Mouse (Mus musculus): ENCODE results near the gene Chsy1.
A peak's percentile ranks its signal among the peaks of the same experiment; 100 is the strongest.

Chsy1 gene

GRCm38 (mm10) chr7:66108961-66109854 lies at the start of gene Chsy1:
Gene Chsy1 (plus strand): TSS chr7:66109515.
- DNase-seq (ENCODE audit: low spot score in 2 of 2), result peak; percentile 61 to 89

DNA sequence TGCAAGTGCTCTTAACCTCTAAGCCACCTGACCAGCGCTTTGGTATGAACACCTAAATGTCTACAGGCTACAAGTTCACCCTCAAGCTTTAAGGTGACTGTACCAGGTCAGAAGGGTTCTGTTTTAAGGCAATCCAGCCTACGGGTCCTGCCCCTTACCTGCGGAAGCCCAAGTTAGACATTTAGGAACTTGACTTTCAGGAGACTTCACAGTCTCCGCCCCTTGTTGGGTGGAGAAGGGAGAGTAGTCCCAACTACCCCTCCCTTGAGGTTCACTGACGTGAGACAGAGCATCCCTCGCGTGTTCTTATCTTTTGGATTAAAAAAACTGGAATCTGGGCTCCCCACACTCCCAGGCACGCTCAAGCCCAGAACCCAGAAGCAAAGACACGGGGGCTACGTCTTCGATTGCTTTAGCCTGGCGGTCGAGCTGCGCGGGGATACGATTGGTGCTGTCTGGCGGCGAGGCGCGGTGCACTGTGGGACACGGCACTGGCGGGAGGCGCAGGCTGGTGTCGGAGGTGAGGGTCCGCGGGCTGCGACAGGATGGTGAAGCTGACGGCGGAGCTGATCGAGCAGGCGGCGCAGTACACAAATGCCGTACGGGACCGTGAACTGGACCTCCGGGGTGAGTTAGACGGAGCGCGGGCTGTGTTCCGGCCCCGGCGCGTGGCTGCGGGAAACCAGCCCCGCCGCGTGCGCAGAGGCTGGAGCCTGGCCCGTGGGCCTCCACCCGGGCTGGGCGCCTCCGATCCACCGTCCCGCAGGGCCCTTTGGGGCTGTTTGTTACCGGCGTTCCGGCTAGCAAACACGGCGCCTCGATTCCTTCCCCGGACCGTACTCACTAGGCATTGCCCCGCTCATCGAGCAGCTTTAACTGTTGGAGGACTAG lies 49.0 kb upstream of the Chsy1 start:
- DNase-seq (ENCODE audit: low spot score in 2 of 2), result peak; percentile 38 to 86

GRCm38 (mm10) chr7:66061057-66061456 lies 48.3 kb upstream of the Chsy1 start:
- DNase-seq (ENCODE audit: low spot score in 2 of 2), result no peak

DNA sequence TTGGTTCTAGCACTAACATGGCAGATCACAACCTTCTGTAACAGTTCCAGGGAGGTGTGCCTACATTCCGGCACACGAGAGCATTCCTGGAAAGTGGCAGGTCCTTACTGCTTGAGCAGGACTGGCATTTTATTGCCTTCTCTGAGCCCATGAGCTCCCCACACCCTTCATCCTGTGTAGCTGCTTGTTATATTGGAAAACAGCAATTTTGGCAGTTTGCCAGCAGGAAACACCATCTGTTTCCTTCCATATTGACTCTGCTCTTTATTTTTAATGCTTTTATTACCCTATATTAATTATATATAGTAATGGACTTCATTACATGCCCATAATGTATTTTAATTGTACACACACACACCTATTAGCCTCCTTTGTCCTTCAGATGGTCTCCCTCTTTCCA lies 32.9 kb upstream of the Chsy1 start:
- DNase-seq (ENCODE audit: low spot score in 2 of 2), result peak in 1 of 2 experiments; percentile 15

- DNase-seq (ENCODE audit: low spot score in 2 of 2), result peak; percentile 92 to 96
Observed at GRCm38 (mm10) chr7:66079364-66080230, 29.7 kb upstream of the Chsy1 start, which contains the start of gene Selenos. Gene Selenos (plus strand): TSS chr7:66079649.

DNA sequence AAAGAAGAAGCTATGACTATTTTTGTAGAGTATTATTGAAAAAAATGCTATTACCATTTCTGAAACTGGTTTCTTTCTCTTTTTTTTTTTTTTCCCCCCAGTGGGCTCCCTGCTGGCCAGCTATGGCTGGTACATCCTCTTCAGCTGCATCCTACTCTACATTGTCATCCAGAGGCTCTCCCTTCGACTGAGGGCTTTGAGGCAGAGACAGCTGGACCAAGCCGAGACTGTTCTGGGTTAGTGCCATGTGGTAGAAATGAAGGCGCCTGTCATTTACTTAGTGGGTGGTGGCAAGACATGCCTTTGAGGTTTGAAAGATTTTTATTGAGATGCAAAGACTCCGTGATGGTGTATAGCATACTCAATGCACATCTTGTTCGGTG lies 29.1 kb upstream of the Chsy1 start:
- DNase-seq (ENCODE audit: low spot score in 2 of 2), result peak in 1 of 2 experiments; percentile 12

DNA sequence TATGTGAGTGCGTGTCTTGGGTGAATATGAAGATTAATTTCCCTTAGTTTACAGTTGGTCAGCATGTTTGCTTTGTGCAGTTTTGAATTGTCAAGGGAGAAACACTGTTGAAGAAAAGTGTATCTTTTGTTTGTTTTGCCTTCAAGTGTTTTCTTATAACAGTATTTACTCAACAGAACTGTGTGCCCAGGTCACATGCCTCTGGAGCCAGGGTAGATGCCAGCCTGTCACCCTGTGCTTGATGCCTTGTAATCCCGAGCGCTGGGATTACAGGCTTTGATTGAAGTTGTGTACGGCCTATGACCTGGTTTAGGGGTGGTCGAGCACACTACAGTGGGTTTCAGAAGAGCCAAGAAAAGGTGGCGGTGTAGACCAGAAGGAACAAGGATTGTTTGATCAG lies 25.6 kb upstream of the Chsy1 start:
- no peak for DNase-seq (ENCODE audit: low spot score in 2 of 2)

- no peak for DNase-seq (ENCODE audit: low spot score in 2 of 2)
Observed at GRCm38 (mm10) chr7:66084546-66084945, 24.8 kb upstream of the Chsy1 start.

- DNase-seq (ENCODE audit: low spot score in 2 of 2), result peak in 1 of 2 experiments; percentile 63
Observed at GRCm38 (mm10) chr7:66087652-66088051, 21.7 kb upstream of the Chsy1 start.

DNA sequence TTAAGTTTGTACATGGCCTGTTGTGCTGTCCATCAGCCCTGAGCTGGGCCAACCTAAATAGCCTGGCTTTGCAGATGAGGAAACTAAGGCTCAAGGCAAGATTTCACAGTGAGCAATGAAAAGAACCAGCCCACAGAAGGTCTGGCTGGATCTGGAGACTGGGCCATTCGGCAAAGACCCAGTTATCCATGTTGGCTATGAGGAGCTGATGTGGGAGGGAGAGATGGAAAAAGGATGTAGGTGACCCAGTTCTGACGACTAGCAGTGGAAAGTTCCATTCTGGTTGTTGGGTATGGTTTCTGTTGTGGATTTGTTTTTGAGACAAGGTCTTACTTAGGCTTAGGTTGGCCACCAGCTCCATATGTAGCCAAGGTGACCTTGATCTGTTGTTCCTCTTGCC lies 21.2 kb upstream of the Chsy1 start:
- no peak for DNase-seq (ENCODE audit: low spot score in 2 of 2)

DNA sequence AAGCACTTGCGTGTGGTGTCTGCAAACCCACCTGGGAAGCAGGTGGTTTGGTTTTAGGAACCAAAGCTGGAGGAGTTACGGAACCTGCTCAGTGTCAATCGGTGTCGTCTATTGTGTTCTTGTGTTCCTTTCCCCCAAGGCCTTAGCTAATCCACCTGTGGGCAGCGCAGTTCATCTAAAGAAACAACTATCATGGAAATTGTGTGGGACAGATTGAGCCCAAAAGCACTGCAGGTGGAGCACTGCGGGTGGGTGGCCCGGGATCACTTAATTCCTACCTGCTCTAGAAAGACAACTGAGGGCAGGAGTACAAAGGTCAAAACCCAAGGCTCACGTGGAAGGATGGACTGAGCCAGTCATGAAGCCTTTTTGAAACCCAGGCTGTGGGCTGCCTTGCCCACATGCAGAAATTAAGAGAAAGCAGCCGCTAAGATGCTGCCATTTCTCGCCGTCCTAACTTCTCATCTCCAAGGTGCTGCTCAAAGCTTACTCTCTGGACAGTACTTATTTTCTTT lies 18.6 kb upstream of the Chsy1 start:
- DNase-seq (ENCODE audit: low spot score in 2 of 2), result no peak

DNA sequence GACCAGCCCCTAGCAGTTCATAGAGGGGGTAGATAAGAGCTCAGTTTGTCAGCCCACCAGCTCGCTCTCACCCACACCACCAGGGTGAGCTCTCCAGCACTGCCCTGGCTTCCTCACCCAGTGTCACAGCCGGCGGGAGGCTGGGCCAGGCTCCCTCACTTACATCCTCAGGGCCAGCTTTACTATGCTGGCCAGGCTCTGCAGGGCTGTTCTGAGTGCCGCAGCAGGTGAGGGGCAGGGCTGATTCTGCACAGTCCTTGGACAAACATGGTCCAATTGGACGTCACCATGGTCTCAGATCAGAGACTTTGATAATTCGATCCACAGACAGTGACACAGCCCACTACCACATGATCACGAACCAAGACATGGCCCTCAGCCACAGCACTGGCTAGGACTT lies 17.8 kb upstream of the Chsy1 start:
- no peak for DNase-seq (ENCODE audit: low spot score in 2 of 2)

- no peak for DNase-seq (ENCODE audit: low spot score in 2 of 2)
Observed at GRCm38 (mm10) chr7:66092656-66093055, 16.7 kb upstream of the Chsy1 start.

DNA sequence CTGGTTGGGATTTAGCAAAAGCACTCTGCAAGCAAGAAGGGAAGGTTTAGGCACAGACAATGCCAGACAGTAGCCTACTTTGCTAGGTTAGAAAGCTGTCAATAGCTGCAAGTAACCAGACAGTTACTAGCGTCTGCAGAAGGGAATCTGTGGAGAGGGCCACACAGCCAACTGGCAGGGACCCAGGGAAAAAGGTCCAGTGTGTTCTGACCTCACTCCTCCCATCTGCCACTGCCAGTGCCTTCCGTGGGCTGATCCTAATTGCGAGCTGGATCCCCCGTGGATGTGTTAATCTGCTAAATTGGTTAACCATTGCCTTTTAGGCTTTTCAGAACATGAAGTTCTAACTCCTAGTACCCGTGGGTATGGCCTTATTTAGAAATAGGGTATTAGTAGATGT lies 15.2 kb upstream of the Chsy1 start:
- no peak for DNase-seq (ENCODE audit: low spot score in 2 of 2)

DNA sequence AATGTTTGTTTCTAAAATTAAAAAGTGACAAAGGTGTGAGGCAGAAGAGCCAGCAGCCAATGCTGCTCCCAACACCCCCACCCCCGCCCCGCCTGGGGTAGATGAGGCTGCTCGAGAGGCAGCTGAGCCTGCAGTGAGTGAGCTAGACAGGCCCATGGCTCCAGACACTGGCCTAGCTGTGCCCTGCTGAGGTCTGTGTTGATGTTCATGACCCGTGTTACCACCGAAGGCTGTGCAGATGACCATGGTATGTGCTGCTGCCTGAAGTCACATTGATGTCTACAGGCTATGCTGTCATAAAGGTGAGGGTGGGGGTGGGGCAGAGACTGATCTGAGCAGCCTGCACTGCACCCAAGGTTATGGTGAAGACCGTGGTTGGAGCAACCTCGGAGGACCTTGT lies 10.5 kb upstream of the Chsy1 start:
- DNase-seq (ENCODE audit: low spot score in 2 of 2), result no peak

- DNase-seq (ENCODE audit: low spot score in 2 of 2), result no peak
Observed at GRCm38 (mm10) chr7:66101866-66102265, 7.4 kb upstream of the Chsy1 start.

GRCm38 (mm10) chr7:66104531-66104930 lies 4.8 kb upstream of the Chsy1 start:
- no peak for DNase-seq (ENCODE audit: low spot score in 2 of 2)

DNA sequence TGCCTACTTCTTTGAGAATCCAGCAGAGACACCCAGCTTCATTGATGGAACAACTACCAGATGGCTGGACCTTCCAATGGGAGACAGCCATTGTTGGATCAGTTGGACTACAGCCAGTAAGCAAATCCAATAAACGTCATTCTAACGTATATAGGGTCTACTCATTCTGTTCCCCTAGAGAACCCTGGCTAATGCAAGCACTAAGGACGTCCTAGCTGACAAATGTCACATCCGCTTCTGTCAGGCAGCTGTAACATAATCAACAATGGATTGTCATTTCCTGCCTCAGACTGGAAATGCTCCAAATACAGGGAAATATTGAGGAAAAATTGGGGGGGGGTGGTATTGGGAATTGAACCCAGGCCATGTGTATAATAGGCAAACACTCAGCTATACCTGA lies 3.5 kb upstream of the Chsy1 start:
- no peak for DNase-seq (ENCODE audit: low spot score in 2 of 2)

DNA sequence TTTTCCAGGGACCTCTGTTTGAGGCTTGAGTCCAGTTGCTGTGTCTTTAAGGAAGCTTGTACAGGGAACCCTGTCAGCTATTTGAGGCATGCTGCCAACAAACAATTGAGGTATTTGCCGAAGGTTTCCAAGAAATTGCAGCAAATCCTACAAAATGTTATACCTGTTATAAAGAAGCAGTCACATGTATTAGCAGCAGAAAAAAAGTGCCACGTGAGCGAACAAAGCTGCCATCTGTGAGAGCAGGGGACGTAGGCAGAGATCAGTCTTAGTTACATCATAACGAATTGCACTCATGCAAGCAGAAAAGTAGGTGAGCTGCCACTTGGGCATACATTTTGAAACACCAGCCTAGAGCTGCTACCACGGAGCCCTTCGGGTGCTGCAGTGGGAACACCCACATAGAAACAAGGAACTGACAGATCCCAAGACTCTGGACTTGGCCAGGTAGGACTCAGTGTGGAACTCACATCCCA lies 2.7 kb upstream of the Chsy1 start:
- no peak for DNase-seq (ENCODE audit: low spot score in 2 of 2)

DNA sequence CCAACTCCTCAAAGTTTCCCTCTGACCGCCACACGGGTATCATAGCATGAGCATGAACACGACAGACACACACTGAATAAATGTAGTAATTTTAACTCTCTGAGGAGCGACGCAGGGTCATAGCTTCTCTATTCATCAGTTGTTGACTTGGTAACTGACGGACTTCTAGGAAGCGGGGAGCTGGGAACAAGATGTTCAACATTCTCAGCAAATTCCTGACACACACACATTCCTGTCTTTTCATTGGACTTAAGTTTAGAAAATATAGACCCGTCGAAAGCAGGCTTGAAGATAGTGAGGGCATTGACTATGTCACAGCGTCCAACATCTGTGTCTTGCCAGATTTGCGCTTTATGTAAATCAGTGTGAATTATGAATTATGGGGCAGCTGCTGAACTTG lies 2.1 kb upstream of the Chsy1 start:
- no peak for DNase-seq (ENCODE audit: low spot score in 2 of 2)

DNA sequence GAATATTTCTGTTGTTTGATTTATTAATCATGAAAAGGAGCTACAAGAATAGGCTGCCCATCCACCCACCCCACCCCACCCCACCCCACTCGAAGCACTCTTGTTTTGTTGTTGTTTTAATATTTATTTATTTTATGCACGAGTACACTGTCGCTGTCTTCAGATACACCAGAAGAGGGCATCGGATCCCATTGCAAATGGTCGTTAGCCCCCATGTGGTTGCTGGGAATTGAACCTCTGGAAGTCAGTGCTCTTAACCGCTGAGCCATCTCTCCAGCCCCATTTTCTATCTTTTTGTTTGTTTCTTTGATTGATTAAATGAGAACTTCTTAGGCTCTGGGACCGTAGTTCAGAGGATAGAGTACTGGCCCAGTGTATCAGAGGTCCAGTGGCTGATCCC lies 1.4 kb upstream of the Chsy1 start:
- DNase-seq (ENCODE audit: low spot score in 2 of 2), result no peak
